Mouse (Mus musculus) limb, embryonic 14.5 days (tissue): ENCODE data around the gene Dcaf11. TPM values are rescaled to one million over a fixed set of nuclear protein-coding genes. Genes with fewer than 3 reads are reported as not detected.
A peak's percentile ranks its signal among the peaks of the same experiment; 100 is the strongest.

Experiments
- ATAC-seq: fragments of 200-750 bp; cut with Nextera tagmentation; 2 replicates; pipeline ENCODE4 v1.8.0; 2017; ENCODE audit warnings: low read depth, moderate number of reproducible peaks, moderate TSS enrichment; ENCODE audit not compliant: low FRiP score
- DNase-seq: peaks from one replicate; pipeline ENCODE4 v3.0.0-alpha.2; 2015; ENCODE audit warnings: low spot score
- H3K27ac ChIP-seq: fragments of 300-500 bp; sonication (generic); replicated peaks from 2 replicates; pipeline ENCODE4 v1.5.1; 2014; ENCODE audit warnings: low read depth, mild to moderate bottlenecking, low read length, moderate library complexity, mixed read lengths
- H3K27me3 ChIP-seq: fragments of 300-500 bp; sonication (generic); 2 replicates; pipeline ENCODE4 v1.6.1; 2014; ENCODE audit warnings: low read length, mixed read lengths; ENCODE audit not compliant: control insufficient read depth, insufficient read depth
- H3K36me3 ChIP-seq: fragments of 300-500 bp; sonication (generic); 2 replicates; pipeline ENCODE4 v1.6.1; 2014; ENCODE audit warnings: mild to moderate bottlenecking, low read length, moderate library complexity, mixed read lengths; ENCODE audit not compliant: control insufficient read depth, insufficient read depth
- H3K4me1 ChIP-seq: fragments of 300-500 bp; sonication (generic); 2 replicates; pipeline ENCODE4 v1.6.1; 2014; ENCODE audit warnings: antibody characterized with exemption, low read length, mixed read lengths; ENCODE audit not compliant: control insufficient read depth, insufficient read depth
- H3K4me2 ChIP-seq: fragments of 300-500 bp; sonication (generic); replicated peaks from 2 replicates; pipeline ENCODE4 v1.6.1; 2014; ENCODE audit warnings: low read depth, mild to moderate bottlenecking, low read length, moderate library complexity; ENCODE audit not compliant: severe bottlenecking
- H3K4me3 ChIP-seq: fragments of 300-500 bp; sonication (generic); replicated peaks from 2 replicates; pipeline ENCODE4 v1.5.1; 2014; ENCODE audit warnings: low read length
- H3K9ac ChIP-seq: fragments of 300-500 bp; sonication (generic); 2 replicates; pipeline ENCODE4 v1.6.1; 2014; ENCODE audit warnings: mild to moderate bottlenecking, low read depth, low read length, moderate library complexity; ENCODE audit not compliant: severe bottlenecking
- H3K9me3 ChIP-seq: fragments of 300-500 bp; sonication (generic); 2 replicates; pipeline ENCODE4 v1.6.1; 2016; ENCODE audit warnings: low read length; ENCODE audit not compliant: control insufficient read depth
- POLR2A ChIP-seq: fragments of 200-500 bp; IDR thresholded peaks from 2 replicates; pipeline ENCODE4 v1.8.0; 2012; ENCODE audit warnings: inconsistent platforms, mild to moderate bottlenecking, moderate library complexity, borderline replicate concordance; ENCODE audit not compliant: insufficient read depth, insufficient read length; ENCODE audit errors: extremely low read depth
- WGBS: fragments of 180-500 bp; shearing (Covaris S2); extraction: QIAGEN DNeasy Blood & Tissue Kit; methylation state at CpG from one replicate; pipeline ENCODE4 v1.1.7; 2014; 5-methylcytosine and 5-hydroxymethylcytosine counted together
- polyA plus RNA-seq, 2 experiments: library from polyadenylated mRNA; depleted of rRNA in 1 of 2; stranded (reverse) in 1 of 2; unstranded in 1 of 2; fragments of >200 nt; fragmentation: Nextera tagmentation in 1 of 2; extraction: Ambion mirVana in 1 of 2; gene quantifications; 2 replicates each; pipeline versions ENCODE4 v1.2.1 to v1.2.3; 2012 to 2014

Dcaf11 gene
- polyA plus RNA-seq, 2 experiments = 53.0 to 53.8 TPM

- no peaks in the 10 kb centered on the region for H3K9me3 ChIP-seq
- no peak for DNase-seq
- ATAC-seq = peak; percentile 66
- no peaks in the 10 kb centered on the region for H3K27me3 ChIP-seq
- H3K9ac ChIP-seq = peak within 1 kb of the TSS; percentile 48
- H3K4me3 ChIP-seq = peak within 1 kb of the TSS; percentile 43
- no peak within 1 kb of the TSS for H3K27ac ChIP-seq
- H3K36me3 ChIP-seq = peaks cover 40% of the 10 kb centered on the region
- 3% methylated on average over 35 of the region's 43 CpGs for WGBS
- H3K4me2 ChIP-seq = peak within 1 kb of the TSS; percentile 54
- TF ChIP-seq POLR2A = no peak
- H3K4me1 ChIP-seq = peaks cover 3% of the 10 kb centered on the region
These were observed 25.1 kb downstream of the Dcaf11 start, which contains the start of gene Emc9 for GRCm38 (mm10) chr14:55584702-55585565. Emc9 (minus strand) TSS chr14:55585302.

DNA sequence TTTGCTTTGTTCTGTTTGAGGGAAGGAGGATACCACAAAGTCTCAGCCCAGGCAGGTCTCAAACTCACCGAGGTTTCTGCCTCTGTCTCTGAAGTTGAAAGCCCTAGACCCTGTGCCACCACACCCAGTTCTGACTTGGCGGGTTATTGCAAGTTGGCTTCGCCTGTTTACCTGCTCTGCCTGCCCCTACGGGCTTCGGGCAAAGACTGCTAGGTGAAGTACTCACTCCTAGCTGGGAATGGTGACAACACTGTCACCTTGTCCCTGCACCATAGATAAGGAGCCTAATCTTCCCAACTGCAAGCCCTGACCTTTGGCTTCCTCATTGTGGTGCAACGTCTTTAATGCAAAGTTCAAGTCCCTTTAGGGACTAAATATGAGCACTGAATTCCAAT is 25.8 kb downstream of the Dcaf11 start:
- H3K4me3 ChIP-seq = peak overlapping the region; percentile 43; the same call in 1 of the 2 replicates
- no peak overlapping the region for H3K9ac ChIP-seq
- H3K4me2 ChIP-seq = peak overlapping the region; percentile 54; the same call in 1 of the 2 replicates
- TF ChIP-seq POLR2A = no peak
- WGBS = 58% methylated on average over 6 of the region's 6 CpGs
- H3K4me1 ChIP-seq = peaks cover 7% of the 10 kb centered on the region
- H3K27me3 ChIP-seq = no peaks in the 10 kb centered on the region
- no peak for DNase-seq
- no peak overlapping the region for H3K27ac ChIP-seq
- ATAC-seq = no peak
- peaks cover 37% of the 10 kb centered on the region for H3K36me3 ChIP-seq
- H3K9me3 ChIP-seq = no peaks in the 10 kb centered on the region

- H3K9me3 ChIP-seq = no peaks in the 10 kb centered on the region
- H3K27me3 ChIP-seq = no peaks in the 10 kb centered on the region
- WGBS = 93% methylated on average over 2 of the region's 2 CpGs
- H3K27ac ChIP-seq = no peak overlapping the region
- H3K4me1 ChIP-seq = peaks cover 7% of the 10 kb centered on the region
- no peak overlapping the region for H3K4me2 ChIP-seq
- H3K9ac ChIP-seq = no peak overlapping the region
- ATAC-seq (no peak), DNase-seq (no peak)
- H3K36me3 ChIP-seq = peaks cover 33% of the 10 kb centered on the region
- TF ChIP-seq POLR2A = no peak
- no peak overlapping the region for H3K4me3 ChIP-seq
These were observed 26.3 kb downstream of the Dcaf11 start for GRCm38 (mm10) chr14:55586149-55586548.

DNA sequence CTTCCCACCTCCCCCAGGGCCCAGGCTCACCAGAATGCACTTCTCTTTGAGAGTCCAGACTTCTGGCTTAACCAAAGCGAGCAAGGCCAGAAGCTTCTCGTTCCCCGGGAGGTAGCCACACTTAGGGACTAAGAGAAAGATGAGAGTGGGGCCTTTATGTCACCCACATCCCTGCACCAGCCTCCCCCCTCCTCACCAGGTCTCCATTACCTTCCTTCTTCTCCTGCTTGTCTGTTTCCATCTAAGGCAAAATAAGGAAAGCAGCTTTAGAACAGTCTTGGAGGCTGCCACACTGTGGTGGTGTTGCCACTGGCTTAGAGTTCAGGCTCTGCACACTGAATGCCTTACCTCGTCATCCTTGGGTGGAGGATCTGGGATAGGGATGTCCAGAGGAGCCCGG is 29.5 kb downstream of the Dcaf11 start:
- Histone ChIP-seq H3K9me3 (no peaks in the 10 kb centered on the region), H3K9ac (no peak overlapping the region), H3K4me3 (no peak overlapping the region), H3K36me3 (peaks cover 28% of the 10 kb centered on the region), H3K27ac (no peak overlapping the region), H3K4me1 (peaks cover 15% of the 10 kb centered on the region), H3K4me2 (no peak overlapping the region), H3K27me3 (no peaks in the 10 kb centered on the region)
- DNase-seq = no peak
- 93% methylated on average over 5 of the region's 5 CpGs for WGBS
- no peak for ATAC-seq
- TF ChIP-seq POLR2A = no peak

GRCm38 (mm10) chr14:55589771-55590448 is 30.1 kb downstream of the Dcaf11 start:
- no peak for ATAC-seq
- Histone ChIP-seq H3K4me1 (peaks cover 15% of the 10 kb centered on the region), H3K36me3 (peaks cover 34% of the 10 kb centered on the region), H3K27ac (peak overlapping the region; percentile 76; the same call in 1 of the 2 replicates), H3K27me3 (no peaks in the 10 kb centered on the region), H3K9me3 (no peaks in the 10 kb centered on the region), H3K4me3 (peak overlapping the region; percentile 91), H3K9ac (peak overlapping the region; percentile 57), H3K4me2 (peak overlapping the region; percentile 85)
- 83% methylated on average over 11 of the region's 11 CpGs for WGBS
- DNase-seq = no peak
- no peak for TF ChIP-seq POLR2A
